Mouse (Mus musculus) midbrain, postnatal 0 days (tissue): ENCODE results near the gene Lca5. TPM values are rescaled to one million over a fixed set of nuclear protein-coding genes. Genes with fewer than 3 reads are reported as not detected.

Experiments
- ATAC-seq: fragments of 200-750 bp; cut with Nextera tagmentation; 2 replicates; pipeline ENCODE4 v1.8.0; 2017; ENCODE audit warnings: moderate number of reproducible peaks, mild to moderate bottlenecking, moderate TSS enrichment, moderate library complexity; ENCODE audit not compliant: low FRiP score
- DNase-seq: peaks from one replicate; pipeline ENCODE4 v3.0.0-alpha.2; 2015; ENCODE audit warnings: low spot score
- H3K27ac ChIP-seq: fragments of 300-500 bp; sonication (generic); 2 replicates; pipeline ENCODE4 v1.5.1; 2014; ENCODE audit warnings: low read depth, mild to moderate bottlenecking, low read length, mixed read lengths
- H3K27me3 ChIP-seq: fragments of 300-500 bp; sonication (generic); 2 replicates; pipeline ENCODE4 v1.6.1; 2014; ENCODE audit warnings: low read length, control low read depth, mixed read lengths; ENCODE audit not compliant: insufficient read depth
- H3K36me3 ChIP-seq: fragments of 300-500 bp; sonication (generic); 2 replicates; pipeline ENCODE4 v1.6.1; 2014; ENCODE audit warnings: low read length, control low read depth, mixed read lengths; ENCODE audit not compliant: insufficient read depth
- H3K4me1 ChIP-seq: fragments of 300-500 bp; sonication (generic); 2 replicates; pipeline ENCODE4 v1.6.1; 2014; ENCODE audit warnings: mild to moderate bottlenecking, control low read depth, antibody characterized with exemption, low read length, mixed read lengths; ENCODE audit not compliant: insufficient read depth
- H3K4me2 ChIP-seq: fragments of 300-500 bp; sonication (generic); 2 replicates; pipeline ENCODE4 v1.6.1; 2014; ENCODE audit warnings: low read depth, mild to moderate bottlenecking, low read length, mixed read lengths; ENCODE audit not compliant: poor library complexity, severe bottlenecking
- H3K4me3 ChIP-seq: fragments of 300-500 bp; sonication (generic); 2 replicates; pipeline ENCODE4 v1.5.1; 2014; ENCODE audit warnings: low read depth, mild to moderate bottlenecking, low read length, moderate library complexity
- H3K9ac ChIP-seq: fragments of 300-500 bp; sonication (generic); replicated peaks from 2 replicates; pipeline ENCODE4 v1.6.1; 2014; ENCODE audit warnings: mild to moderate bottlenecking, low read length, moderate library complexity, mixed read lengths; ENCODE audit not compliant: poor library complexity, severe bottlenecking
- H3K9me3 ChIP-seq: fragments of 300-500 bp; sonication (generic); 2 replicates; pipeline ENCODE4 v1.6.1; 2016; ENCODE audit warnings: low read length, control low read depth
- CTCF ChIP-seq: IDR thresholded peaks from 2 replicates; pipeline ENCODE4 v1.5.1; 2016; ENCODE audit warnings: antibody characterized with exemption, mild to moderate bottlenecking
- WGBS: fragments of 180-500 bp; shearing (Covaris S2); extraction: QIAGEN DNeasy Blood & Tissue Kit; methylation state at CpG from one replicate; pipeline ENCODE4 v1.1.7; 2014; 5-methylcytosine and 5-hydroxymethylcytosine counted together
- polyA plus RNA-seq: library from polyadenylated mRNA; unstranded; fragments of >200 nt; fragmentation: Nextera tagmentation; extraction: Ambion mirVana; gene quantifications from 2 replicates; pipeline ENCODE4 v1.2.1, GENCODE M21; 2015
- total RNA-seq: library from RNA; depleted of rRNA; stranded (reverse); fragments of >200 nt; gene quantifications from 2 replicates; pipeline ENCODE4 v1.2.3, GENCODE M21; 2014

Lca5 gene
- total and polyA plus RNA-seq, 2 experiments from 2014 or later: 14.5 to 28.6 TPM

- no peak overlapping the region for H3K4me2 ChIP-seq
- ATAC-seq: no peak
- no peak for TF ChIP-seq CTCF
- no peaks in the 10 kb centered on the region for H3K36me3 ChIP-seq
- H3K4me3 ChIP-seq: no peak overlapping the region
- no peak for DNase-seq
- H3K27ac ChIP-seq: no peak overlapping the region
- WGBS: 90% methylated on average over 2 of the region's 2 CpGs
- H3K27me3 ChIP-seq: no peaks in the 10 kb centered on the region
- H3K9ac ChIP-seq: no peak overlapping the region
- no peaks in the 10 kb centered on the region for H3K4me1 ChIP-seq
- H3K9me3 ChIP-seq: no peaks in the 10 kb centered on the region
Observed at GRCm38 (mm10) chr9:83377132-83377531, 63.8 kb downstream of the Lca5 start.

DNA sequence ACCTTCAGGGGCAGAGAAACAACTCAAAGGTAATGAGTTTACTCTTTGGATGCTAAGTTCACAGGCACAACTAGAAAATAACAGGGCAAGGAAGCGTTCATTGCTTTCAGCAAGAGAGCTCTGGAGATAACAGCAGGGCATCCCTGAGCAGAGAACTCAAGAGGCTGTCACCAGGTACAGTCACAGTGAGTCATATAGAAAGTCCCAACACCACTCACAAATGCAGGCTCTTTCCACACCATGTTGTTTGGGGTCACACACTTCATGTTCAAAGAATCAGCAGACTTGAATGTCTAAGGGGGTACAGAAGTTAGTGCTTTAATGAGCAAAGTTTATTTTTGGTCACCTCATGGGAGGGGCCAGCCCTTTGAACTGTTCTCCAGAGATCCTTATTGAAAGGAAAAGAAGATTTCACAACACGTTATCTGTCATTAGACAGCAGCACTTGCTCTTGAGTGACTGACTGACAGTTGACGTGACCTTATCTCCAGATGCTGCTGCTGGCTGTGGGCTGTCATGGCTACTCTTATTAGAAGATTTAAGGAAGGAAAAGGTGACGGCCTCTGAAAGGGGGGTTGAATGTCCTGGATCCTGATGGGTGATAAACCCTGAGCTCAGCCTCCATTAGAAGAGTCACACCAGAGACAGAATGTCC is 65.3 kb downstream of the Lca5 start:
- H3K27me3 ChIP-seq: no peaks in the 10 kb centered on the region
- no peaks in the 10 kb centered on the region for H3K36me3 ChIP-seq
- H3K4me2 ChIP-seq: no peak overlapping the region
- H3K9ac ChIP-seq: no peak overlapping the region
- no peak for DNase-seq
- no peak for ATAC-seq
- no peak for TF ChIP-seq CTCF
- H3K4me3 ChIP-seq: no peak overlapping the region
- H3K4me1 ChIP-seq: no peaks in the 10 kb centered on the region
- no peak overlapping the region for H3K27ac ChIP-seq
- 82% methylated on average over 4 of the region's 4 CpGs for WGBS
- no peaks in the 10 kb centered on the region for H3K9me3 ChIP-seq

DNA sequence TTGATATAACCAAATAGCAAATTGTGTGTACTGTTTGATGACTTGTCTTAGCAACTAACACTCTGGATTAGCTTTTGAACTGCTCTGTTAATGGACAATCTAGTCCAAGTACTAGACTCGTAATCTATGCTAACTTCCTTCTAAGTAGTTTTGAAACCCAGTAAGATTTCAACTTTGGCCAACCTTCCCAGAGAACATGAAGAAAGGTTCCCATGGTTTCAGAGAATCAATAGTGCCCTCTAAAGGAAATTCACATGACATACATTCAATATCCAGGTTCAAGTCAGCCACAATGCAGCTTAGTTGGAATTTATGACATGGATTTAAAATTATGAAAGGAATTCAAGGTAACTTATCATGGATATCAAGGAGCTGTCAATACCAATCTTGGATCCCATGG is 70.0 kb downstream of the Lca5 start:
- Histone ChIP-seq H3K27ac (no peak overlapping the region), H3K4me3 (no peak overlapping the region), H3K4me1 (no peaks in the 10 kb centered on the region), H3K36me3 (no peaks in the 10 kb centered on the region), H3K9me3 (no peaks in the 10 kb centered on the region), H3K9ac (no peak overlapping the region), H3K4me2 (no peak overlapping the region), H3K27me3 (no peaks in the 10 kb centered on the region)
- ATAC-seq: no peak
- peak; percentile 74 for TF ChIP-seq CTCF
- WGBS: 37% methylated on average over 1 of the region's 1 CpGs
- DNase-seq: peak; percentile 66

DNA sequence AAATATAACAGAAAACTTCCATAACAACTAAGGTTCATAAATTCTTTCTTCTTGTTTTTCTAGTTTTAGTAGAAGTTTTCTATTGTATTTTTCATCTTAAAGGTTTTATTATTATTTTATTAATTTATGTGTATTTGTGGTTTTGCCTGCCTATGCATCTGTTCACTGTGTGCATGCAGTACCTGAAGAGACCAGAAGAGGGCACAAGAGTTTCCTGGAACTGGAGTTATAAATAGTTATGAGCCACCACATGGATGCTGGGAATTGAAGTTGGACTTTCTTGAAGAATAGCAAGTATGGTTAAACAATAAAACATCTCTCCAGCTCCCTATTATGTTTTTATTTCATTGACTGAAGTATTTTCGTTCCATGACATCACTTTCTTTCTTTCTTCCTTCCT is 72.7 kb downstream of the Lca5 start:
- Histone ChIP-seq H3K27ac (no peak overlapping the region), H3K36me3 (no peaks in the 10 kb centered on the region), H3K4me2 (no peak overlapping the region), H3K9me3 (no peaks in the 10 kb centered on the region), H3K4me3 (no peak overlapping the region), H3K9ac (no peak overlapping the region), H3K4me1 (no peaks in the 10 kb centered on the region), H3K27me3 (no peaks in the 10 kb centered on the region)
- ATAC-seq: no peak
- DNase-seq: peak; percentile 54
- TF ChIP-seq CTCF: peak; percentile 74
- 95% methylated on average over 1 of the region's 1 CpGs for WGBS

GRCm38 (mm10) chr9:83355802-83356201 is 85.1 kb downstream of the Lca5 start:
- H3K9me3 ChIP-seq: no peaks in the 10 kb centered on the region
- WGBS: 74% methylated on average over 4 of the region's 4 CpGs
- H3K4me3 ChIP-seq: no peak overlapping the region
- H3K27me3 ChIP-seq: no peaks in the 10 kb centered on the region
- ATAC-seq (no peak), DNase-seq (no peak)
- no peak for TF ChIP-seq CTCF
- no peaks in the 10 kb centered on the region for H3K36me3 ChIP-seq
- H3K4me2 ChIP-seq: no peak overlapping the region
- H3K4me1 ChIP-seq: no peaks in the 10 kb centered on the region; the same call in 1 of the 2 replicates
- H3K9ac ChIP-seq: no peak overlapping the region
- H3K27ac ChIP-seq: no peak overlapping the region

DNA sequence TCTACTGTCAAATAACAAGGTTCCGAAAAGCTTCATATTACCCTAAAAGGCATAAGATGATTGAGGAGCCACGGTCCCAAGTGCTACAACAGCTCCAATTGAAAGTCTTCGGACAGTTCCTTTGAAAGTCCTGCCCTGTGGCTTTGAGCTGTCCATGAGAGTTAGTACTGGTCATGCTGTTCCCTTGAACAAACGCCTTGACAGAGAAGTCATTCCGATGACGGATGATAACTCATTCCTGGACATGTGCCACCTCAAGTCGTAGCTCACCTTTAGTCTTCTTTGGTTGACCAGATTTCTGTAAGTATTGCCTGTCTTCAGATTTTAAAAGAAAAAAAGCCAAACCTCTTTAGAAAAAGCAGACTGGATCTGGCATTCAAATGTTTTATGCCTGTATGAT is 87.6 kb downstream of the Lca5 start:
- H3K4me2 ChIP-seq: no peak overlapping the region
- H3K27me3 ChIP-seq: no peaks in the 10 kb centered on the region
- TF ChIP-seq CTCF: no peak
- no peak overlapping the region for H3K4me3 ChIP-seq
- H3K36me3 ChIP-seq: no peaks in the 10 kb centered on the region
- DNase-seq (no peak), ATAC-seq (no peak)
- no peaks in the 10 kb centered on the region; the same call in 1 of the 2 replicates for H3K4me1 ChIP-seq
- no peak overlapping the region for H3K27ac ChIP-seq
- 64% methylated on average over 7 of the region's 7 CpGs for WGBS
- no peaks in the 10 kb centered on the region for H3K9me3 ChIP-seq
- no peak overlapping the region for H3K9ac ChIP-seq
